Mouse (Mus musculus): Measurements from ENCODE around the gene Nsd1. TPM values are rescaled to one million over a fixed set of nuclear protein-coding genes. Genes with fewer than 3 reads are reported as not detected.

Gene Nsd1
- polyA plus RNA-seq, 1 experiment from 2014 or later = 37.4 TPM

- Histone ChIP-seq H3K27me3 (replicated peaks; ENCODE audit: control insufficient read depth, insufficient read depth, low read length) (no peaks in the 10 kb centered on the region), H3K4me2 (replicated peaks; ENCODE audit: low read depth) (no peak overlapping the region), H3K4me1 (replicated peaks; ENCODE audit: control insufficient read depth, insufficient read depth, low read length) (no peaks in the 10 kb centered on the region), H3K9ac (ENCODE audit: low read depth, low read length) (no peak overlapping the region), H3K4me3 (ENCODE audit: low read depth, low read length) (no peak overlapping the region), H3K9me3 (ENCODE audit: control insufficient read depth) (no peaks in the 10 kb centered on the region), H3K27ac (ENCODE audit: low read depth, low read length) (peak overlapping the region; percentile 54; the same call in 1 of the 2 replicates), H3K36me3 (ENCODE audit: control insufficient read depth, insufficient read depth) (peaks cover 59% of the 10 kb centered on the region)
- TF ChIP-seq CTCF (IDR thresholded peaks at IDR 0.05; ENCODE audit: low read depth) = no peak
- 87% methylated on average over 8 of the region's 8 CpGs for WGBS
- ATAC-seq = no peak
These were observed 102.5 kb downstream of the Nsd1 start for GRCm38 (mm10) chr13:55312028-55312630.

- TF ChIP-seq CTCF (IDR thresholded peaks at IDR 0.05; ENCODE audit: low read depth) = no peak
- 87% methylated on average over 9 of the region's 9 CpGs for WGBS
- Histone ChIP-seq H3K9ac (ENCODE audit: low read depth, low read length) (no peak overlapping the region), H3K27me3 (replicated peaks; ENCODE audit: control insufficient read depth, insufficient read depth, low read length) (no peaks in the 10 kb centered on the region), H3K4me2 (replicated peaks; ENCODE audit: low read depth) (no peak overlapping the region), H3K4me3 (ENCODE audit: low read depth, low read length) (no peak overlapping the region), H3K4me1 (replicated peaks; ENCODE audit: control insufficient read depth, insufficient read depth, low read length) (no peaks in the 10 kb centered on the region), H3K9me3 (ENCODE audit: control insufficient read depth) (no peaks in the 10 kb centered on the region), H3K36me3 (ENCODE audit: control insufficient read depth, insufficient read depth) (peaks cover 54% of the 10 kb centered on the region), H3K27ac (ENCODE audit: low read depth, low read length) (peak overlapping the region; percentile 35; the same call in 1 of the 2 replicates)
- ATAC-seq = no peak
These were observed 103.5 kb downstream of the Nsd1 start for GRCm38 (mm10) chr13:55313051-55313450.

GRCm38 (mm10) chr13:55314891-55315412, 105.4 kb downstream of the Nsd1 start:
- ATAC-seq = peak; percentile 90
- no peaks in the 10 kb centered on the region for H3K27me3 ChIP-seq (replicated peaks; ENCODE audit: control insufficient read depth, insufficient read depth, low read length)
- 64% methylated on average over 2 of the region's 2 CpGs for WGBS
- no peak for TF ChIP-seq CTCF (IDR thresholded peaks at IDR 0.05; ENCODE audit: low read depth)
- H3K4me2 ChIP-seq (replicated peaks; ENCODE audit: low read depth) = no peak overlapping the region
- H3K36me3 ChIP-seq (ENCODE audit: control insufficient read depth, insufficient read depth) = peaks cover 62% of the 10 kb centered on the region
- no peaks in the 10 kb centered on the region for H3K9me3 ChIP-seq (ENCODE audit: control insufficient read depth)
- H3K27ac ChIP-seq (ENCODE audit: low read depth, low read length) = peak overlapping the region; percentile 87
- no peak overlapping the region for H3K4me3 ChIP-seq (ENCODE audit: low read depth, low read length)
- H3K4me1 ChIP-seq (replicated peaks; ENCODE audit: control insufficient read depth, insufficient read depth, low read length) = no peaks in the 10 kb centered on the region
- H3K9ac ChIP-seq (ENCODE audit: low read depth, low read length) = no peak overlapping the region

- Histone ChIP-seq H3K4me1 (replicated peaks; ENCODE audit: control insufficient read depth, insufficient read depth, low read length) (peaks cover 4% of the 10 kb centered on the region; the same call in 1 of the 2 replicates), H3K27ac (ENCODE audit: low read depth, low read length) (0 out of 2 replicates have a peak overlapping the region, but pooled peaks have one; percentile 5), H3K36me3 (ENCODE audit: control insufficient read depth, insufficient read depth) (peaks cover 31% of the 10 kb centered on the region), H3K27me3 (replicated peaks; ENCODE audit: control insufficient read depth, insufficient read depth, low read length) (no peaks in the 10 kb centered on the region), H3K4me3 (ENCODE audit: low read depth, low read length) (no peak overlapping the region), H3K9me3 (ENCODE audit: control insufficient read depth) (no peaks in the 10 kb centered on the region), H3K9ac (ENCODE audit: low read depth, low read length) (no peak overlapping the region), H3K4me2 (replicated peaks; ENCODE audit: low read depth) (no peak overlapping the region)
- 82% methylated on average over 3 of the region's 3 CpGs for WGBS
- TF ChIP-seq CTCF (IDR thresholded peaks at IDR 0.05; ENCODE audit: low read depth) = no peak
- no peak for ATAC-seq
These were observed 108.8 kb downstream of the Nsd1 start for GRCm38 (mm10) chr13:55318351-55318750.

GRCm38 (mm10) chr13:55319931-55320533, 110.5 kb downstream of the Nsd1 start, which contains the start of gene Prelid1:
Gene Prelid1 (plus strand): TSS chr13:55320500.
- TF ChIP-seq CTCF (IDR thresholded peaks at IDR 0.05; ENCODE audit: low read depth) = no peak
- H3K27ac ChIP-seq (ENCODE audit: low read depth, low read length) = peak within 1 kb of the TSS; percentile 93
- no peaks in the 10 kb centered on the region for H3K27me3 ChIP-seq (replicated peaks; ENCODE audit: control insufficient read depth, insufficient read depth, low read length)
- WGBS = 63% methylated on average over 4 of the region's 4 CpGs
- H3K4me1 ChIP-seq (replicated peaks; ENCODE audit: control insufficient read depth, insufficient read depth, low read length) = peaks cover 4% of the 10 kb centered on the region; the same call in 1 of the 2 replicates
- peaks cover 29% of the 10 kb centered on the region for H3K36me3 ChIP-seq (ENCODE audit: control insufficient read depth, insufficient read depth)
- H3K9me3 ChIP-seq (ENCODE audit: control insufficient read depth) = no peaks in the 10 kb centered on the region
- no peak; the same call in 1 of the 2 replicates for ATAC-seq
- H3K4me3 ChIP-seq (ENCODE audit: low read depth, low read length) = peak within 1 kb of the TSS; percentile 70
- H3K9ac ChIP-seq (ENCODE audit: low read depth, low read length) = peak within 1 kb of the TSS; percentile 85
- peak within 1 kb of the TSS; percentile 82 for H3K4me2 ChIP-seq (replicated peaks; ENCODE audit: low read depth)

- Histone ChIP-seq H3K27ac (ENCODE audit: low read depth, low read length) (peak within 1 kb of the TSS; percentile 93), H3K9ac (ENCODE audit: low read depth, low read length) (peak within 1 kb of the TSS; percentile 85), H3K9me3 (ENCODE audit: control insufficient read depth) (no peaks in the 10 kb centered on the region), H3K27me3 (replicated peaks; ENCODE audit: control insufficient read depth, insufficient read depth, low read length) (no peaks in the 10 kb centered on the region), H3K4me3 (ENCODE audit: low read depth, low read length) (peak within 1 kb of the TSS; percentile 70), H3K4me2 (replicated peaks; ENCODE audit: low read depth) (peak within 1 kb of the TSS; percentile 82), H3K36me3 (ENCODE audit: control insufficient read depth, insufficient read depth) (peaks cover 43% of the 10 kb centered on the region), H3K4me1 (replicated peaks; ENCODE audit: control insufficient read depth, insufficient read depth, low read length) (peaks cover 4% of the 10 kb centered on the region; the same call in 1 of the 2 replicates)
- 0 out of 2 replicates have a peak, but pooled peaks have one; percentile 2 for TF ChIP-seq CTCF (IDR thresholded peaks at IDR 0.05; ENCODE audit: low read depth)
- WGBS = under 1% methylated on average over 73 of the region's 73 CpGs
- ATAC-seq = peak; percentile 79
These were observed 112.0 kb downstream of the Nsd1 start, which contains the start of gene Rab24 for GRCm38 (mm10) chr13:55321434-55322129. Gene Rab24 (minus strand): TSS chr13:55321946.

Data from intestine, postnatal 0 days (tissue).